Mouse (Mus musculus) hematopoietic stem cell, adult 5-6 weeks (primary cell): ENCODE measurements around the gene Pagr1b. TPM values are rescaled to one million over a fixed set of nuclear protein-coding genes. Genes with fewer than 3 reads are reported as not detected.

Experiments
- ATAC-seq, 2 experiments: fragments of 125-278 bp in 1 of 2; replicated peaks in 1 of 2; 2 replicates each; pipeline ENCODE4 v1.8.0; 2016 to 2017; ENCODE audit warnings: inconsistent platforms in 2 of 2, mild to moderate bottlenecking in 2 of 2, moderate number of reproducible peaks in 2 of 2, low read depth in 1 of 2, moderate TSS enrichment in 1 of 2; ENCODE audit not compliant: low FRiP score in 2 of 2, poor library complexity in 2 of 2, severe bottlenecking in 2 of 2, insufficient read depth in 1 of 2, low TSS enrichment in 1 of 2
- total RNA-seq: library from RNA; stranded (forward); fragments of 172-1452, 232-1000 nt; gene quantifications from 2 replicates; pipeline ENCODE4 v1.2.3, GENCODE M21; 2017

Pagr1b gene
- total RNA-seq, 1 experiment from 2014 or later = not detected

DNA sequence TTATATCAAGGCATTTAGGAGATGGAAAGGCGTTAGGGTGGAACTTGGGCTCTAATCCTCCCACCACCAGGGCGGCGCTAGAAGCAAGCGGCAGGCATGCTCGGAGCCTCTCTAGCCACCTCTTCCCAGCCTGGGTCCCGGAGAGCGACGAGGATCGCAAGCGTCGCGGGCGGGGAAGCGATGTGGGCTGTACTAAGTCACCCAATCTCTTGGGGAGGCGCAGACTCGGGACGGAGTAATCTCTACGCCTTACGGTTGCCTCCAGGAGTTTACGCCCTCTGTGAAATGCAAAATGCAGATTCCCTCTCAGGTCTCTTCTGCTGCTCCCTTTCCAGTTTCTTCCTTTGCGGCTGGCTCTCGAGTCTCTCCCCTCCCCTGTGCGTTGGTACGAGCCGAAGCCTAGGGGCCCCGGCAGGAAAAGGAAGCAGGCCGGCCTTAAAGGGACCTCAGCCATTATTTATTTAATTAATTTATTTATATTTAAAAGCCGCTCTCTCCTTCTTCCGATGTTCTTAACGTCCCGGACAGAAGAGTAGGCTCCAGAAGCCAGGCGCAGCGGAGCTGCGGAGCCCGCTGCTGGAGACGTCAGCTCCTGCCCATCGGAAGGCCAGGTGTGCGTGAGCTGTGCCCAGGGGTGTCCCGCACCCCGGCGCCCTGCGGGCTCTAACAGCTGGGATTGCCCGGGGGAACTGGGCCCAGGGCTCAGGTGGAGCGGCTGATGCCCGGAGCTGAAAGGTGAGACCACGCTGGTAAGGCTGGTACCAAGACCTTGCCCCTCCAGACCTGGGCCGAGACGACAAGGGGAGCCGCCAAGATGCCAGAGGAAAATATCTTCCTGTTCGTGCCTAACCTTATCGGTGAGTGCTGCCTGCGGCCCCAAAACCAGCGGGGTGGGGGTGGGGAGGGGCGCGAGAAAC lies 40.1 kb downstream of the Pagr1b start, which contains the start of gene Cdiptos:
TSS of gene Cdiptos (minus strand) at position 149 of the 917 bp plus-strand sequence.
- ATAC-seq = peak; percentile 95 to 96

DNA sequence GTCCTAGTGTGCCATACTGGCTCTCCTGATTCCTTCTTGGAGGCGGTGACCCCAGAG lies 40.6 kb downstream of the Pagr1b start, which contains the start of gene Cdipt:
TSS of gene Cdipt (plus strand) at position 22 of the 57 bp plus-strand sequence.
- no peak for ATAC-seq

DNA sequence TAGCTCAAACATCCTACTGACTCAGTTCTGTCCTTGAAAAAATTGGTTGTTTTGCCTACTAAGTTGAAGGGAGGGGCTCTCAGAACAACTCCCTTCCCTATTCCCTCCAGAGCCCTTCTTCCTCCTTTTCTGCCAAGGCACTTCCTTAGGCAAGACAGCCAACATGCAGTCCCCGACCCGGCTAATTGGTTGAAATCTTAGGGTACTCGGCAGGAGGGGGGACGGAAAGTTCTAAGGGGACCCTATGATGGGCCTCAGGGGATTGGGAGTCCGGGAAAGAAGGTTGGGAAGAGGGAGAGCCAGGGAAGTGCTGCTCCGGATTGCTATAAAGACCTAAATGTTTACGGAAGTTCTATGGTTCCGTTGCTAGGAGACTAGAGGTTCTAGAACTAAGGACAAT lies 40.8 kb downstream of the Pagr1b start:
- ATAC-seq = peak in 1 of 2 experiments; percentile 22; a peak in 1 of 4 replicates

DNA sequence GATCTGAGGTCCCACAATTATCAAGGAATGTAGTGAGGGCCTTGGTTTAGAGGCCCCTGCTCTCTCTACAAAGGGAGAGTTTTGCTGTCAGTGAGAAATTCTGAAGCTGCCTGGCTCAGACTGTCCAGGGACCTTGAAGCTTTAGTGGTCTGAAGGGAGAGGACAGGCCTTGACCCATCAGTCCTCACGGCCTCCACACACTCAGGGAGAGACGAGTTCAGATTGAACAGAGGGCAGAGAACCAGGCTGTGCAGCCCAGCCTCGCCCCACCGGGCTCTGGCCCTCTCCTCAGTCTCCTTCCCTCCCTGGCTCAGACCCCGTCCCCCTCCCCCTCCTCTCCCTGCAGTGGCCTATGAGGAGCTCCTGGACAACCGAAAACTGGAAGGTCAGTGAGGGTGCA lies 48.9 kb downstream of the Pagr1b start:
- ATAC-seq = no peak

DNA sequence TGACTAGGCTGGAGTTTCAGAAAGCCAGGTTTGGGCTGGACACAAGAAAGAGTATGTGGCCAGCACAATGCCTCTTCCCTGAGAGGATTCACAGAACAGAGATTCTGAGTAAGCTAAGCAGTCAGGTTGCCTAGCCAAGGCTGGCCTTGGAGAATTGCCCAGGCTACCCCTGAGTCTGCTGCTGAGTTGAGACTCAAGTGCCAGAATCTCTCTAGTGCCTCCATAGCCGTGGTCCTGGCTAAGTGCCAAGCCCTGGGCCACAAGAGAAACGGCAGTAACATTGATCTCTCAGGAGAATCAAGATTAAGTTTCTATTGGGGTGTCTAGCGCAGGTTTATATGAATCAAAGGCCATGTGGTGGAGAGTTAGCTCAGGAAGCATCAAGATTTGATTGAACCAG lies 50.7 kb downstream of the Pagr1b start:
- ATAC-seq = no peak

DNA sequence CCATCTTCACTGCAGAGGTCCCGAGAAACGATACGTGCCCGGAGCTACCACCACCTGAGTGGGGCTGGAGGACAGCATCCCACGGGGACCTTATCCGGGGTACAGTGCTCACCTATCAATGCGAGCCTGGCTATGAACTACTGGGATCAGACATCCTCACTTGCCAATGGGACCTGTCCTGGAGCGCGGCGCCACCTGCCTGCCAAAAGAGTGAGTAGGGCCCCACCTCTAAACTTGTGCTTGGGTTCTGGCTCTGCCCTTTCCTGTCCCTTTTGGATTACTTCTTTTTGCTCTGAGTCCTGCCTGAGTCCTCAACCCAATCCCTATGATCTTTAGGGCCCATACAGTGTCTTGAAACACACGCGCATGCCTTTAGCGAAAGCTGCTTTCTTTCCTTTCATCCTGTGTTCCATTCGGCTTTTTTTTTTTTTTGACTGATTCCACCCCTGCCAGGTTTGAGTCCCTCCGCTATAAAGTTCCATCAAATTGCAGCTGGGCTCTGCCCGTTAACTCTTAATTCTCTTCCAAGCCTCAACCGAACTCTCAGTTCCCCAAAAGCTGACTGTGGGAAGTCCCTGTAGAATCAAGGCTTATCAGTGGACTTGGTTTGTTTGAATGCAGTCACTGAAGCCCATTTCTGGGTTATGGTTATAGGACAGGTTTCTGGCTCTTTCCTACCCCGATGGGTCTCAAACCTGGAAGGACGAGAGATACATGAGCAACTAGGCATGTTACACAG lies 52.6 kb downstream of the Pagr1b start:
- peak in 1 of 2 experiments; percentile 32; a peak in 1 of 4 replicates for ATAC-seq

DNA sequence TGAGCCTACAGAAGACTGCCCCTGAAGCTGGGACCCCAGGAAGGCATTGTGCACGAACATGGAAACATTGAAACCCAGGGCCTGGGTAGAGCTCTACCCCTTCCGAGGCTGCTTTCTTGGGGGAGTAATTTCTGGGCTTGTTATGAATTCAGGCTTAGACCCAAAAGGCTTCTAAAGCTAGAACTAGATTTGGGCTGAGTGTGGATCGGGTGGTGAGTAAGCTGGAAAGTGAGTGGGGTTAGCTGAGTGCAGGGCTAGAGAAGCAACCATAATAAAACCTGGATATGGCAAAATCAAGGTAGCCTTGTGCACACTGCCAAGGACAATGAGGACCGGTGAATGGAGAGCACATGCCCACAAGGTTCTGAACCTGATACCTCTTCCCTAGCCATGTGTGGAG lies 54.3 kb downstream of the Pagr1b start:
- no peak for ATAC-seq

DNA sequence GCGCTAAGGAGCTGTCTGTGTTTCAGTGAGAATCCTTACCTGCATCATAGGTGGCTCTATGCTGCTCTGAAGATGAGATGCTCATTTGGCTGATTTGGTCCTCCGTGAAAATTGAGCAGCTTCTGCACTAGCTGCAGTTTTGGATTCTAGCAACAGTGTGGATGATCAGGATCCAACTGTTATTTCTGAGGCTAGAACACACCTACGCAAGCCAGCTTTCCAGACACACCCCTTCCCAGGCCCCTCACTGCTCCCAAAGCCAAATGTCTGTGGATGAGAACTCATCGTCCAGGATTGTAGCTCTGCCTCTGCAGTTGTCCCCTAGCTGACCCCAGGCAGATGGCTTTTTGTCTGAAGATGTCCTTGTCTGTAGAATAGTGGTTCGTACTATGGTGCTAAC lies 55.2 kb downstream of the Pagr1b start:
- ATAC-seq = no peak

DNA sequence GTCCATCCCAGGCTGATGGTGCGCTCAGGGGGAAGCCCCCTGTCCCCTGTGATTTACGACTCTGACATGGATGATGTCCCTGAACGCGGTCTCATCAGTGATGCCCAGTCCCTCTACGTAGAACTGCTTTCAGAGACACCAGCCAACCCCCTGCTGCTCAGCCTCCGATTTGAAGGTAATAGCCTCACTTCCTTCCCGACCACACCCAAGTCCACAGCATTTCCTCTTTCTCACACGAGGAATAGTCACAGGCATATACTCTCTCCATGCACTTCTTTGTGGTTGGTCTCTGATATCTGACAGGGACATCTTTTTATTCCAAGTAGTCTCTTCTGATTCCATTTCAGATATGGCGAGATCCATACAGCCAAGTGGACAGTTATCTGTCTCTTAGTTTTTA lies 56.5 kb downstream of the Pagr1b start:
- ATAC-seq = no peak

DNA sequence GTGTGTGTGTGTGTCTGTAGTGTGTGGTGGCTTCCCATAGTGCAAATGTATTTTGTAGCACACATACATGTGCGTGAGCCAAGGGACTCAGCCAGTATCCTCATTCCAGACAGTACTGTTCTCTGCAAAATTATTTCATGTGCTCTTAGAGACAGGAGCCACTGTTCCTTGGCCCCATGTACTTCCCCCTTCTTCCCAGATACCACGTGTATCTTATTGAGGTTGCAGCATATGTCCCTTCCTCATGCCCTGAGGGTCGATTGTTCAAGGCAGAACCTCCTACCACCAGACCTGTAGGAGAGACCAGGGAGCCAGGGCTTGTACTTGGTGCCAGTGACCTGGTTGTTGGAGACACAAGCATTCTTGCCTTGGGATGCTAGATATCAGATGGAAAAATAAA lies 61.2 kb downstream of the Pagr1b start:
- no peak for ATAC-seq

DNA sequence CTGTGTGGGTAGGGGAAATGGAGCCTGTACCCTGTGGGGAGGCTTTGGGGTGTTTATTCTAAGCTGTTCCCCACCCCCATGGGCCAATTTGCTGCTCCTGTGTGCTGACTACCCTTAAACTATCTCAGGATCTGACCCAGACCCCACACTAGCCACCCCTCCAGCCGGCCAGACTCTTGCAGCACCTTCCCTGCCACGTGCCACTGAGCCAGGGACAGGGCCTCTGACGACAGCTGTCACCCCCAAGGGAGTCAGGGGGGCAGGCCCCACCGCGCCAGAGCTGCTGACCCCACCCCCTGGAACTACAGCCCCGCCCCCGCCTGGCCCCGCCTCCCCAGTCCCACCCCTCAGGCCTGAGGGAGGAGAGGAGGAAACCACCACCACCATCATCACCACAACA lies 63.6 kb downstream of the Pagr1b start:
- no peak for ATAC-seq

DNA sequence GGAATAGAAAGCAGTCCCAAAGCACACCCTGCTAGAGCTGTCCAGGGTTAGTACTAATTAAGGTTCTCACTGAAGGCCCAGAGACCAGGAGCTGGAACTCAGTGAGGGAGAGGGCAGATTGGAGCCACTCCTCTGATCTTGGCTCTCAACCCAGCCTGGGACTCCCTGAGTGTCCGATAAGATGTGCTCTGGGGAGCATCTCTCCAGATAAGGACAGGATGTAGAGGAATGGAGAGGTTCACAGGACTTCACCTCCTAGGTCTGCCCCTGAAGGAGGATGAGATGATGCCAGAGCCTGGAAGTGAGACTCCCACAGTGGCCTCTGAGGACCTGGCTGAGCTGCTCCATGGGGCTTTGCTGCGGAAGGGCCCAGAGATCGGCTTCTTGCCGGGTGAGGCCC lies 64.5 kb downstream of the Pagr1b start:
- no peak for ATAC-seq

Other genes starting within 250 kb of the Pagr1b start
- gene Ypel3, start 239.5 kb downstream of the Pagr1b start, total RNA-seq = 50.3 and 74.9 TPM in 2 replicates
- gene Tbx6, start 235.0 kb downstream of the Pagr1b start, total RNA-seq = 0.25 TPM in 1 of 2 replicates, not detected in the other
- 119 and 131 TPM in 2 replicates for gene Ppp4c, start 224.0 kb downstream of the Pagr1b start, total RNA-seq
- not detected in 2 replicates for gene Fam57b, start 218.8 kb downstream of the Pagr1b start, total RNA-seq
- not detected in 2 replicates for gene 4930451I11Rik, start 184.8 kb downstream of the Pagr1b start, total RNA-seq
- gene Doc2a, start 169.1 kb downstream of the Pagr1b start, total RNA-seq = not detected in 2 replicates
- 128 and 398 TPM in 2 replicates for gene Hirip3, start 154.5 kb downstream of the Pagr1b start, total RNA-seq
- gene Ino80e, start 154.1 kb downstream of the Pagr1b start, total RNA-seq = 33.2 and 35.6 TPM in 2 replicates
- 31.7 and 32.7 TPM in 2 replicates for gene Taok2, start 131.8 kb downstream of the Pagr1b start, total RNA-seq
- 14.5 and 25.6 TPM in 2 replicates for gene Tmem219, start 93.6 kb downstream of the Pagr1b start, total RNA-seq
- gene Kctd13, start 87.6 kb downstream of the Pagr1b start, total RNA-seq = 9.3 and 15.8 TPM in 2 replicates
- not detected in 2 replicates for gene Asphd1, start 66.9 kb downstream of the Pagr1b start, total RNA-seq
- 0.25 and 0.63 TPM in 2 replicates for gene Sez6l2, start 65.9 kb downstream of the Pagr1b start, total RNA-seq
- 33.1 and 56.3 TPM in 2 replicates for gene Cdipt, start 40.6 kb downstream of the Pagr1b start, total RNA-seq
- 1.6 and 2.3 TPM in 2 replicates for gene Cdiptos, start 40.4 kb downstream of the Pagr1b start, total RNA-seq
- gene Mvp, start 1.9 kb downstream of the Pagr1b start, total RNA-seq = 26.2 and 39.0 TPM in 2 replicates
- 3.7 and 9.9 TPM in 2 replicates for gene Pagr1a, start 868 bp upstream of the Pagr1b start, total RNA-seq
- gene Gm42742, start 4.6 kb upstream of the Pagr1b start, total RNA-seq = 35.6 and 38.7 TPM in 2 replicates
- gene Prrt2, start 4.7 kb upstream of the Pagr1b start, total RNA-seq = 0.30 and 0.69 TPM in 2 replicates
- 53.3 and 65.4 TPM in 2 replicates for gene Maz, start 10.6 kb upstream of the Pagr1b start, total RNA-seq
- 74.5 and 90.1 TPM in 2 replicates for gene Kif22, start 26.0 kb upstream of the Pagr1b start, total RNA-seq
- 3.8 and 5.7 TPM in 2 replicates for gene Zg16, start 70.8 kb upstream of the Pagr1b start, total RNA-seq
- gene AI467606, start 74.9 kb upstream of the Pagr1b start, total RNA-seq = 30.3 and 42.1 TPM in 2 replicates
- gene Qprt, start 105.7 kb upstream of the Pagr1b start, total RNA-seq = 2.3 and 2.7 TPM in 2 replicates
- gene Spn, start 121.3 kb upstream of the Pagr1b start, total RNA-seq = 311 and 346 TPM in 2 replicates
- gene Cd2bp2, start 179.6 kb upstream of the Pagr1b start, total RNA-seq = 32.0 and 63.9 TPM in 2 replicates
- gene Tbc1d10b, start 192.0 kb upstream of the Pagr1b start, total RNA-seq = 33.2 and 36.4 TPM in 2 replicates
- 8.3 and 23.4 TPM in 2 replicates for gene Mylpf, start 192.4 kb upstream of the Pagr1b start, total RNA-seq
- 19.8 and 29.2 TPM in 2 replicates for gene Zfp553, start 216.6 kb upstream of the Pagr1b start, total RNA-seq
- gene Sept1, start 216.6 kb upstream of the Pagr1b start, total RNA-seq = 145 and 165 TPM in 2 replicates
- 3.9 and 10.2 TPM in 2 replicates for gene Zfp771, start 227.8 kb upstream of the Pagr1b start, total RNA-seq
- gene Dctpp1, start 244.2 kb upstream of the Pagr1b start, total RNA-seq = 59.0 and 60.5 TPM in 2 replicates